Mouse (Mus musculus): ENCODE results near the gene Syn3. TPM values are rescaled to one million over a fixed set of nuclear protein-coding genes. Genes with fewer than 3 reads are reported as not detected.

Gene Syn3
- polyA plus RNA-seq, 1 experiment from 2014 or later = 7.4 TPM

GRCm38 (mm10) chr10:86293880-86294279 is 204.8 kb downstream of the Syn3 start:
- H3K4me1 ChIP-seq (ENCODE audit: insufficient read depth, low read length) = peaks cover 12% of the 10 kb centered on the region
- no peak overlapping the region for H3K27ac ChIP-seq (ENCODE audit: low read length)
- H3K4me2 ChIP-seq (replicated peaks; ENCODE audit: low read depth, low read length) = no peak overlapping the region
- ATAC-seq (ENCODE audit: low FRiP score, low TSS enrichment) = no peak
- peaks cover 8% of the 10 kb centered on the region for H3K27me3 ChIP-seq (ENCODE audit: insufficient read depth, low read length)
- H3K9ac ChIP-seq (replicated peaks; ENCODE audit: low read length) = no peak overlapping the region
- no peak overlapping the region for H3K4me3 ChIP-seq (ENCODE audit: low read length)
- WGBS = 84% methylated on average over 1 of the region's 1 CpGs
- no peaks in the 10 kb centered on the region for H3K36me3 ChIP-seq (ENCODE audit: insufficient read depth, low read length)
- H3K9me3 ChIP-seq (ENCODE audit: low read length) = no peaks in the 10 kb centered on the region

- no peak overlapping the region for H3K4me3 ChIP-seq (ENCODE audit: low read length)
- no peaks in the 10 kb centered on the region for H3K36me3 ChIP-seq (ENCODE audit: insufficient read depth, low read length)
- H3K4me2 ChIP-seq (replicated peaks; ENCODE audit: low read depth, low read length) = no peak overlapping the region
- WGBS = 53% methylated on average over 8 of the region's 8 CpGs
- H3K4me1 ChIP-seq (ENCODE audit: insufficient read depth, low read length) = peaks cover 3% of the 10 kb centered on the region; the same call in 1 of the 2 replicates
- H3K9ac ChIP-seq (replicated peaks; ENCODE audit: low read length) = no peak overlapping the region
- ATAC-seq (ENCODE audit: low FRiP score, low TSS enrichment) = peak; percentile 66; the same call in 1 of the 2 replicates
- peak overlapping the region; percentile 61; the same call in 1 of the 2 replicates for H3K27ac ChIP-seq (ENCODE audit: low read length)
- no peaks in the 10 kb centered on the region for H3K27me3 ChIP-seq (ENCODE audit: insufficient read depth, low read length)
- H3K9me3 ChIP-seq (ENCODE audit: low read length) = no peaks in the 10 kb centered on the region
Measured at GRCm38 (mm10) chr10:86290109-86290771, 208.5 kb downstream of the Syn3 start.

GRCm38 (mm10) chr10:86286508-86286907 is 212.2 kb downstream of the Syn3 start:
- no peaks in the 10 kb centered on the region for H3K27me3 ChIP-seq (ENCODE audit: insufficient read depth, low read length)
- no peaks in the 10 kb centered on the region for H3K9me3 ChIP-seq (ENCODE audit: low read length)
- no peaks in the 10 kb centered on the region for H3K4me1 ChIP-seq (ENCODE audit: insufficient read depth, low read length)
- H3K4me2 ChIP-seq (replicated peaks; ENCODE audit: low read depth, low read length) = no peak overlapping the region
- no peak for ATAC-seq (ENCODE audit: low FRiP score, low TSS enrichment)
- no peak overlapping the region for H3K27ac ChIP-seq (ENCODE audit: low read length)
- no peak overlapping the region for H3K4me3 ChIP-seq (ENCODE audit: low read length)
- no peaks in the 10 kb centered on the region for H3K36me3 ChIP-seq (ENCODE audit: insufficient read depth, low read length)
- H3K9ac ChIP-seq (replicated peaks; ENCODE audit: low read length) = no peak overlapping the region
- 87% methylated on average over 7 of the region's 7 CpGs for WGBS

GRCm38 (mm10) chr10:86281238-86281637 is 217.5 kb downstream of the Syn3 start:
- H3K27me3 ChIP-seq (ENCODE audit: insufficient read depth, low read length) = no peaks in the 10 kb centered on the region
- H3K4me1 ChIP-seq (ENCODE audit: insufficient read depth, low read length) = no peaks in the 10 kb centered on the region
- no peaks in the 10 kb centered on the region for H3K9me3 ChIP-seq (ENCODE audit: low read length)
- H3K27ac ChIP-seq (ENCODE audit: low read length) = no peak overlapping the region
- H3K4me3 ChIP-seq (ENCODE audit: low read length) = no peak overlapping the region
- 90% methylated on average over 8 of the region's 8 CpGs for WGBS
- H3K9ac ChIP-seq (replicated peaks; ENCODE audit: low read length) = no peak overlapping the region
- H3K36me3 ChIP-seq (ENCODE audit: insufficient read depth, low read length) = no peaks in the 10 kb centered on the region
- no peak for ATAC-seq (ENCODE audit: low FRiP score, low TSS enrichment)
- H3K4me2 ChIP-seq (replicated peaks; ENCODE audit: low read depth, low read length) = no peak overlapping the region

- WGBS = 90% methylated on average over 7 of the region's 7 CpGs
Measured at GRCm38 (mm10) chr10:86279579-86280168, 219.0 kb downstream of the Syn3 start.

GRCm38 (mm10) chr10:86278481-86278880 is 220.2 kb downstream of the Syn3 start:
- H3K9me3 ChIP-seq (ENCODE audit: low read length) = no peaks in the 10 kb centered on the region
- H3K36me3 ChIP-seq (ENCODE audit: insufficient read depth, low read length) = no peaks in the 10 kb centered on the region
- H3K4me1 ChIP-seq (ENCODE audit: insufficient read depth, low read length) = 0 out of 2 replicates have a peak, but pooled peaks cover under 1% of the 10 kb centered on the region
- no peak overlapping the region for H3K4me3 ChIP-seq (ENCODE audit: low read length)
- H3K4me2 ChIP-seq (replicated peaks; ENCODE audit: low read depth, low read length) = no peak overlapping the region
- no peak overlapping the region for H3K9ac ChIP-seq (replicated peaks; ENCODE audit: low read length)
- no peak for ATAC-seq (ENCODE audit: low FRiP score, low TSS enrichment)
- H3K27me3 ChIP-seq (ENCODE audit: insufficient read depth, low read length) = no peaks in the 10 kb centered on the region
- WGBS = 45% methylated on average over 2 of the region's 2 CpGs
- H3K27ac ChIP-seq (ENCODE audit: low read length) = no peak overlapping the region

More at GRCm38 (mm10) chr10:86279579-86280168, 219.0 kb downstream of the Syn3 start:
- Histone ChIP-seq H3K9ac (replicated peaks; ENCODE audit: low read length) (no peak overlapping the region), H3K9me3 (ENCODE audit: low read length) (no peaks in the 10 kb centered on the region), H3K27me3 (ENCODE audit: insufficient read depth, low read length) (no peaks in the 10 kb centered on the region), H3K36me3 (ENCODE audit: insufficient read depth, low read length) (no peaks in the 10 kb centered on the region), H3K4me1 (ENCODE audit: insufficient read depth, low read length) (no peaks in the 10 kb centered on the region), H3K4me3 (ENCODE audit: low read length) (no peak overlapping the region), H3K27ac (ENCODE audit: low read length) (no peak overlapping the region), H3K4me2 (replicated peaks; ENCODE audit: low read depth, low read length) (no peak overlapping the region)
- ATAC-seq (ENCODE audit: low FRiP score, low TSS enrichment) = no peak

GRCm38 (mm10) chr10:86277327-86277726 is 221.4 kb downstream of the Syn3 start:
- Histone ChIP-seq H3K27me3 (ENCODE audit: insufficient read depth, low read length) (no peaks in the 10 kb centered on the region), H3K4me3 (ENCODE audit: low read length) (no peak overlapping the region), H3K9me3 (ENCODE audit: low read length) (no peaks in the 10 kb centered on the region), H3K4me2 (replicated peaks; ENCODE audit: low read depth, low read length) (no peak overlapping the region), H3K36me3 (ENCODE audit: insufficient read depth, low read length) (no peaks in the 10 kb centered on the region), H3K27ac (ENCODE audit: low read length) (no peak overlapping the region), H3K9ac (replicated peaks; ENCODE audit: low read length) (no peak overlapping the region), H3K4me1 (ENCODE audit: insufficient read depth, low read length) (0 out of 2 replicates have a peak, but pooled peaks cover 4% of the 10 kb centered on the region)
- no peak for ATAC-seq (ENCODE audit: low FRiP score, low TSS enrichment)
- 90% methylated on average over 5 of the region's 5 CpGs for WGBS

GRCm38 (mm10) chr10:86275585-86275984 is 223.1 kb downstream of the Syn3 start:
- Histone ChIP-seq H3K4me1 (ENCODE audit: insufficient read depth, low read length) (peaks cover 8% of the 10 kb centered on the region; the same call in 1 of the 2 replicates), H3K9me3 (ENCODE audit: low read length) (no peaks in the 10 kb centered on the region), H3K9ac (replicated peaks; ENCODE audit: low read length) (no peak overlapping the region), H3K36me3 (ENCODE audit: insufficient read depth, low read length) (no peaks in the 10 kb centered on the region), H3K4me2 (replicated peaks; ENCODE audit: low read depth, low read length) (no peak overlapping the region), H3K27me3 (ENCODE audit: insufficient read depth, low read length) (no peaks in the 10 kb centered on the region), H3K27ac (ENCODE audit: low read length) (no peak overlapping the region), H3K4me3 (ENCODE audit: low read length) (no peak overlapping the region)
- WGBS = 90% methylated on average over 5 of the region's 5 CpGs
- ATAC-seq (ENCODE audit: low FRiP score, low TSS enrichment) = no peak

- Histone ChIP-seq H3K4me1 (ENCODE audit: insufficient read depth, low read length) (peaks cover 12% of the 10 kb centered on the region; the same call in 1 of the 2 replicates), H3K27me3 (ENCODE audit: insufficient read depth, low read length) (no peaks in the 10 kb centered on the region), H3K4me3 (ENCODE audit: low read length) (no peak overlapping the region), H3K4me2 (replicated peaks; ENCODE audit: low read depth, low read length) (no peak overlapping the region), H3K36me3 (ENCODE audit: insufficient read depth, low read length) (no peaks in the 10 kb centered on the region), H3K9me3 (ENCODE audit: low read length) (no peaks in the 10 kb centered on the region), H3K9ac (replicated peaks; ENCODE audit: low read length) (no peak overlapping the region), H3K27ac (ENCODE audit: low read length) (peak overlapping the region; percentile 55)
- 57% methylated on average over 19 of the region's 19 CpGs for WGBS
- ATAC-seq (ENCODE audit: low FRiP score, low TSS enrichment) = peak; percentile 87
Measured at GRCm38 (mm10) chr10:86273410-86274191, 225.1 kb downstream of the Syn3 start.
